In genomic region chr5:119672984-119673600, GRCm38 (mm10) we compare ENCODE assay signal across 8 mouse cellular contexts. TPM values are rescaled to one million over a fixed set of nuclear protein-coding genes. Genes with fewer than 3 reads are reported as not detected.
DNase-seq lines count a peak whose midpoint lies in the region; ATAC-seq and TF ChIP-seq lines count a peak whose summit lies in the region.

No protein-coding gene starts in this region.

- ATAC-seq in forebrain, postnatal 0 days, result no peak
- ATAC-seq in forebrain, embryonic 13.5 days, result no peak
- ATAC-seq in limb, embryonic 15.5 days (ENCODE audit: insufficient number of reproducible peaks, low FRiP score, low TSS enrichment, low read depth), result no peak
- no peak for ATAC-seq in stomach, postnatal 0 days (ENCODE audit: low FRiP score, low TSS enrichment)

- no peak overlapping the region for H3K9ac ChIP-seq in forebrain, postnatal 0 days
- no peak overlapping the region for H3K9ac ChIP-seq in forebrain, embryonic 13.5 days
- no peak overlapping the region; the same call in 1 of the 2 replicates for H3K9ac ChIP-seq in limb, embryonic 15.5 days
- peak overlapping the region; percentile 58 for H3K9ac ChIP-seq in stomach, postnatal 0 days (ENCODE audit: low read length)

- H3K27ac ChIP-seq in forebrain, postnatal 0 days (ENCODE audit: low read depth, low read length), result no peak overlapping the region
- H3K27ac ChIP-seq in forebrain, embryonic 13.5 days, result no peak overlapping the region
- peak overlapping the region; percentile 94 for H3K27ac ChIP-seq in limb, embryonic 15.5 days
- no peak overlapping the region for H3K27ac ChIP-seq in stomach, postnatal 0 days (replicated peaks)

- H3K36me3 ChIP-seq in forebrain, postnatal 0 days (ENCODE audit: insufficient read depth), result no peaks in the 10 kb centered on the region
- H3K36me3 ChIP-seq in forebrain, embryonic 13.5 days (ENCODE audit: poor library complexity, severe bottlenecking), result no peaks in the 10 kb centered on the region
- H3K36me3 ChIP-seq in limb, embryonic 15.5 days, result 0 out of 2 replicates have a peak, but pooled peaks cover 5% of the 10 kb centered on the region
- no peaks in the 10 kb centered on the region for H3K36me3 ChIP-seq in stomach, postnatal 0 days (ENCODE audit: control insufficient read depth, insufficient read depth, low read length)

- H3K4me2 ChIP-seq in forebrain, postnatal 0 days (ENCODE audit: low read depth), result no peak overlapping the region
- H3K4me2 ChIP-seq in forebrain, embryonic 13.5 days, result no peak overlapping the region
- peak overlapping the region; percentile 72 for H3K4me2 ChIP-seq in limb, embryonic 15.5 days
- peak overlapping the region; percentile 53 for H3K4me2 ChIP-seq in stomach, postnatal 0 days (replicated peaks; ENCODE audit: low read depth)

- no peak for TF ChIP-seq CTCF in forebrain, postnatal 0 days (IDR thresholded peaks at IDR 0.05; ENCODE audit: low read depth)
- TF ChIP-seq CTCF in stomach, postnatal 0 days (IDR thresholded peaks at IDR 0.05; ENCODE audit: low read depth), result no peak

- no peak for TF ChIP-seq EP300 in stomach, postnatal 0 days (optimal IDR thresholded peaks at IDR 0.05)

- peaks cover 90% of the 10 kb centered on the region for H3K27me3 ChIP-seq in forebrain, postnatal 0 days (ENCODE audit: insufficient read depth, low read length)
- peaks cover 99% of the 10 kb centered on the region for H3K27me3 ChIP-seq in forebrain, embryonic 13.5 days
- H3K27me3 ChIP-seq in limb, embryonic 15.5 days, result peaks cover 65% of the 10 kb centered on the region
- H3K27me3 ChIP-seq in stomach, postnatal 0 days (ENCODE audit: control insufficient read depth, insufficient read depth, low read length), result peaks cover 13% of the 10 kb centered on the region; the same call in 1 of the 2 replicates

- peak overlapping the region; percentile 4; the same call in 1 of the 2 replicates for H3K4me3 ChIP-seq in forebrain, postnatal 0 days (ENCODE audit: low read depth, low read length)
- H3K4me3 ChIP-seq in forebrain, embryonic 13.5 days, result no peak overlapping the region
- H3K4me3 ChIP-seq in limb, embryonic 15.5 days, result peak overlapping the region; percentile 52
- peak overlapping the region; percentile 40 for H3K4me3 ChIP-seq in stomach, postnatal 0 days (ENCODE audit: low read depth, low read length)

- peak; percentile 67 for DNase-seq in forebrain, postnatal 0 days
- DNase-seq in urinary bladder, postnatal 14 days (ENCODE audit: low spot score), result peak; percentile 20
- no peak for DNase-seq in urinary bladder, postnatal 10 days (ENCODE audit: low spot score)
- no peak for DNase-seq in stomach, postnatal 0 days (ENCODE audit: low spot score)
- DNase-seq in testis, postnatal 14 days (ENCODE audit: low spot score), result no peak
- DNase-seq in spleen, postnatal 4 days (ENCODE audit: low spot score in 2 of 2), result no peak

- no peaks in the 10 kb centered on the region for H3K9me3 ChIP-seq in forebrain, postnatal 0 days (ENCODE audit: low read length)
- H3K9me3 ChIP-seq in forebrain, embryonic 13.5 days (replicated peaks), result no peaks in the 10 kb centered on the region
- H3K9me3 ChIP-seq in limb, embryonic 15.5 days, result no peaks in the 10 kb centered on the region
- H3K9me3 ChIP-seq in stomach, postnatal 0 days (ENCODE audit: control insufficient read depth, low read length), result no peaks in the 10 kb centered on the region

- 3% methylated on average over 17 of the region's 17 CpGs for WGBS in forebrain, postnatal 0 days
- WGBS in forebrain, embryonic 13.5 days, result 2% methylated on average over 17 of the region's 17 CpGs
- 8% methylated on average over 17 of the region's 17 CpGs for WGBS in limb, embryonic 15.5 days
- 14% methylated on average over 17 of the region's 17 CpGs for WGBS in stomach, postnatal 0 days

- no peaks in the 10 kb centered on the region for H3K4me1 ChIP-seq in forebrain, postnatal 0 days (ENCODE audit: insufficient read depth)
- peaks cover 16% of the 10 kb centered on the region for H3K4me1 ChIP-seq in forebrain, embryonic 13.5 days
- H3K4me1 ChIP-seq in limb, embryonic 15.5 days, result peaks cover 29% of the 10 kb centered on the region
- H3K4me1 ChIP-seq in stomach, postnatal 0 days (replicated peaks; ENCODE audit: control insufficient read depth, insufficient read depth), result no peaks in the 10 kb centered on the region; the same call in 1 of the 2 replicates

RNA-seq across cellular contexts. Expression of gene Tbx3, which starts 2.6 kb away (rescaled TPM):
- total RNA-seq in forebrain, postnatal 0 days (2014; rRNA removed), result 1.5 and 2.9 TPM in 2 replicates
- polyA plus RNA-seq in forebrain, postnatal 0 days (2015; fragmentation: Nextera tagmentation; extraction: Ambion mirVana), result 1.2 and 1.7 TPM in 2 replicates
- polyA plus RNA-seq in forebrain, embryonic 13.5 days (2015; fragmentation: Nextera tagmentation; extraction: Ambion mirVana), result 1.4 and 1.7 TPM in 2 replicates
- polyA plus RNA-seq in limb, embryonic 15.5 days (2015; fragmentation: Nextera tagmentation; extraction: Ambion mirVana), result 20.8 and 23.5 TPM in 2 replicates
- 6.8 and 7.5 TPM in 2 replicates for polyA plus RNA-seq in stomach, postnatal 0 days (2015; fragmentation: Nextera tagmentation; extraction: Ambion mirVana)

Comparison
In these comparisons a context has a peak if more than half of its experiments do, and no peak if none do; other contexts are left out.
1. DNase-seq: peak in forebrain, postnatal 0 days (single experiment) and urinary bladder, postnatal 14 days (single experiment); none in urinary bladder, postnatal 10 days (single experiment), stomach, postnatal 0 days (single experiment), testis, postnatal 14 days (single experiment) and spleen, postnatal 4 days (0 of 2).
2. H3K4me2 ChIP-seq: peak in limb, embryonic 15.5 days (single experiment) and stomach, postnatal 0 days (single experiment); none in forebrain, postnatal 0 days (single experiment) and forebrain, embryonic 13.5 days (single experiment).